Mouse (Mus musculus) small intestine, adult 2 months (tissue): ENCODE measurements at regions not wholly inside any gene's neighbourhood (a gene's known extent, or its start where the extent isn't known, plus 50 kb on each side); places are given as distances from the start of the nearest gene placed in this dataset.

Experiments
- CTCF ChIP-seq: fragments of 200-500 bp; IDR thresholded peaks from 2 replicates; pipeline ENCODE4 v1.5.1; 2012; ENCODE audit warnings: low read depth, mild to moderate bottlenecking, control low read depth, inconsistent platforms, low read length, moderate library complexity, mixed read lengths; ENCODE audit not compliant: insufficient replicate concordance, insufficient read length; ENCODE audit errors: extremely low read depth
- POLR2A ChIP-seq: fragments of 200-500 bp; IDR thresholded peaks from 2 replicates; pipeline ENCODE4 v1.6.1; 2012; ENCODE audit warnings: low read depth, mild to moderate bottlenecking, control low read depth, inconsistent platforms, low read length, moderate library complexity

DNA sequence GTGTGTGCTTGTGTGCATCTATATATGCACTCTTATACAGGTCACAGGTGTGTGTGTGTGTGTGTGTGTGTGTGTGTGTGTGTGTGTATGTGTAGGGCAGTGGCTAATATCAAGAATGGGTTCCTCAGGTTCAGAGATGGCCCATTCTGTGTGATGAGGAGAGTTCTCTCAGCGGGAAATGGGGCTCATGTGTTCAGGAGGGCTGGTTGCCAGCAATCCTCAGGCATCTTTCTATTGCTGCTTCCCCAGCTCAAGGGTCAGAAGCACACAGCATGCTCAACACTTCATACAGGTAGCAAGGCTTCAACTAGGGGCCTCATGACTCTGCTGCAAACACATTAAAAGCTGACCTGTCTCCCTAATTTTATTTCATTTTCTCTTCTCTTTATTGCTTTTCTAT lies 517.7 kb downstream of the Cntnap4 start:
- no peak for TF ChIP-seq POLR2A
- no peak for TF ChIP-seq CTCF
